Mouse (Mus musculus): ENCODE measurements around the gene Rbm45. TPM values are rescaled to one million over a fixed set of nuclear protein-coding genes. Genes with fewer than 3 reads are reported as not detected.

Rbm45 gene
- polyA plus RNA-seq, 1 experiment from 2014 or later = 24.8 TPM

DNA sequence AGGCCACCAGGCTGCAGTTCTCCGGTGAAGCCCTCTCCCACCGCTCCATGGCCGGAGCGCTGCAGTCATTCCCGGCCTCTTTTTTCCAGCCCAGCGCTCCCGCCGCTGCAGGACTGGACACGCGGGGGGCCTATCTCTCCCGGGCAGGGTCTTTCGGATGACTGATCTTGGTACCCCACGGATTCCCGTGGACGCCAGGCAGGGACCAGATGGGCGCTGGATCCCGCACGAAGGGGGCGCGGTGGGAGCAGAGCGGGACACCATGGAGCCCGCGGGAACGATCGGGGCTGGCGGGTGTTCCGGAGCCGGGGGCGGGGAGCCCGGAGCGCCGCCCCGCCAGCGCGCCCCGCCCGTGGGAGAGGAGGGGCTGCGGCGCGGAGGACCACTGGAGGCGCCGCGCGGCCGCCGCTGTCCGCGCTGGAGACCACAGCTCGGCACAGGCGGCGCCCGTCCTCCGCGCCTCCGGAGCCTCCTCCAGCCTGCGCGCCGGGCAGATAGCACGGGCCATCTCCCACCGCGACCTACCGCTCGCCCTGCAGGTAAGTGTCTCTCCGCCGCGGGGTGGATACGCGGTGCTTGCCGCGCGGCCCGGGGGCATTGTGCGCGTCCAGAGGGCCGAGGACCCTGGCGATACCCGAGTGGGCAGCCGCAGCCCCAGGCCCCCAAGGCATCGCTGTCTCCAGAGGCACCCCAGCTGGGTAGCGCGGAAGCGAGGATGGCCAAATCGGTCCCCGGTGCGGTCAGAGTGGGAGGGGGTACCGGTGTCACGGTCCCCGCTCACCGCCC lies 36.6 kb downstream of the Rbm45 start, which contains the start of gene Osbpl6:
Gene Osbpl6, plus strand, starts transcription at position 358 of the 786 bp plus-strand sequence.
- peak; percentile 94 for ATAC-seq
- H3K4me3 ChIP-seq = peak within 1 kb of the TSS; percentile 92
- peaks cover 13% of the 10 kb centered on the region; the same call in 1 of the 2 replicates for H3K4me1 ChIP-seq
- peak within 1 kb of the TSS; percentile 83 for H3K9ac ChIP-seq
- WGBS = under 1% methylated on average over 76 of the region's 89 CpGs
- H3K27me3 ChIP-seq = peaks cover 17% of the 10 kb centered on the region
- no peaks in the 10 kb centered on the region for H3K9me3 ChIP-seq (replicated peaks)
- peak within 1 kb of the TSS; percentile 89 for H3K4me2 ChIP-seq
- peak within 1 kb of the TSS; percentile 69 for H3K27ac ChIP-seq
- H3K36me3 ChIP-seq (ENCODE audit: poor library complexity, severe bottlenecking) = no peaks in the 10 kb centered on the region

DNA sequence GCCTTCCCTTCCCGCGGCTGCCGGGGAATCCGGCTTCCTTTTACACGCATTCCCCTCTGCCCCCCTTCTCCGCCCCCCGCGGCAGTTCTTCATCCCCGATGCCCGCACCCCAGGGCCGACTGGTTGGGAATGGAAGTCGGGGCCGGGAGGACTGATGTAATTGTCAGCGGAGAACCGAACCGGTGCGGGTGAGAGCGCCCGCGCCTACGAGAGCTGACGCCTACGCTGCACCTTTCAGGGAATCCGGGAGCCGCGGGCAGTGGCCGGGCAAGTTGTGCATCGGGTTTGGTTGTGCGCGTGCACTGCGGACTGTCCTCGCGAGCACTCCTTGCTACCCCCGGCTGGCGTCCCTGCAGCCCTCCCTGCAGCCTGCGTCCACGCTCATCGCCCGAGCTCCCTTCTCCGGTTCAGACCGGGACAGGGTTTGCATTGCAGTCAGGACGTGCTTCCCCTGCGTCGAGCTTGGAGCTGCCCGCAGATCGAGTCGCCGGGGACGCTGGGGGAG lies 37.2 kb downstream of the Rbm45 start:
- peak overlapping the region; percentile 69 for H3K27ac ChIP-seq
- under 1% methylated on average over 47 of the region's 49 CpGs for whole genome bisulfite sequencing

DNA sequence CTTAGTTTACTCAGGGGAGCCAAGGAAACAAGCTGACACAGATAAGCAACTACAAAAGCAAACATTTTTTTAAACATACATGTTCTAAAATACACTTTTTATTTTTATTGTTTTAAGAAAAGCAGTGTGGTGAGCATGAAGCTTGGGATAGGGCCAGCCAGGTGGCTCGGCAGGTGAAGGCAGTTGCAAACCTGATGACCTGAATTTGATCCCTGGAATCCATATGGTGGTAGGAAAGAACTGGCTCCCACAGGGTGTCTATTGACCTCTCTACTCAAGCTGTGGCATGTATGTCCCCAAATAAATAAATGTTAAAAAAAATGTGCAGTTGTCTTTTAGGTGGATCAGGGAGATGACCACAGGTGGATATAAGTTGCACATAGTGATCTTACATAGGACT lies 39.7 kb downstream of the Rbm45 start:
- 94% methylated on average over 1 of the region's 1 CpGs for WGBS
- H3K9ac ChIP-seq = no peak overlapping the region
- ATAC-seq = no peak
- no peak overlapping the region for H3K27ac ChIP-seq
- H3K36me3 ChIP-seq (ENCODE audit: poor library complexity, severe bottlenecking) = no peaks in the 10 kb centered on the region
- no peak overlapping the region for H3K4me2 ChIP-seq
- H3K4me1 ChIP-seq = peaks cover 13% of the 10 kb centered on the region; the same call in 1 of the 2 replicates
- peaks cover 4% of the 10 kb centered on the region for H3K27me3 ChIP-seq
- no peak overlapping the region for H3K4me3 ChIP-seq
- no peaks in the 10 kb centered on the region for H3K9me3 ChIP-seq (replicated peaks)

More for the DNA sequence above, 37.2 kb downstream of the Rbm45 start:
- H3K9me3 ChIP-seq (replicated peaks) = no peaks in the 10 kb centered on the region
- peaks cover 17% of the 10 kb centered on the region for H3K27me3 ChIP-seq
- H3K4me2 ChIP-seq = peak overlapping the region; percentile 89
- peak; percentile 69 for ATAC-seq
- H3K4me3 ChIP-seq = peak overlapping the region; percentile 92
- peaks cover 13% of the 10 kb centered on the region; the same call in 1 of the 2 replicates for H3K4me1 ChIP-seq
- H3K9ac ChIP-seq = peak overlapping the region; percentile 83
- H3K36me3 ChIP-seq (ENCODE audit: poor library complexity, severe bottlenecking) = no peaks in the 10 kb centered on the region

DNA sequence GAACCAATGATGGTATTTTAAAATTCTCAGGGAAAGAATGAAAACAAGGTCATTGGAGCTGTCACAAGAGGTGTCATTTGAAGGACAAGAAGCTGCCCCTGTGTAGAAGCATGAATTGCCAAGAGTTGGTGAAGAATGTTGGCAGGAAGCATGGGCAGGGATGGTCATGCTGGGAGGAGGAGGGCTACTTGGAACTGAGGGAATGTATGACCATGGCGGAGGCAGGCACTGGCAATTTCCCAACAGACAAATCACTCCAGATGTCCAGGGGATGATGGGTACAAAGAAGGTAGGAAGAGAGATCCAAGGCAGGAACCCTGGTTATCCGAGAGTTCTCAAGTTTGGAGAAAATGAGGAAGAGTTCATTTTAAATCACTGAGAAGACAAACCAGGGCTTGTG lies 40.2 kb downstream of the Rbm45 start:
- ATAC-seq = no peak
- Histone ChIP-seq H3K27me3 (no peaks in the 10 kb centered on the region; the same call in 1 of the 2 replicates), H3K9ac (no peak overlapping the region), H3K27ac (no peak overlapping the region), H3K4me3 (no peak overlapping the region), H3K4me1 (peaks cover 13% of the 10 kb centered on the region; the same call in 1 of the 2 replicates), H3K9me3 (replicated peaks) (no peaks in the 10 kb centered on the region), H3K36me3 (ENCODE audit: poor library complexity, severe bottlenecking) (no peaks in the 10 kb centered on the region), H3K4me2 (no peak overlapping the region)
- 95% methylated on average over 2 of the region's 2 CpGs for WGBS

DNA sequence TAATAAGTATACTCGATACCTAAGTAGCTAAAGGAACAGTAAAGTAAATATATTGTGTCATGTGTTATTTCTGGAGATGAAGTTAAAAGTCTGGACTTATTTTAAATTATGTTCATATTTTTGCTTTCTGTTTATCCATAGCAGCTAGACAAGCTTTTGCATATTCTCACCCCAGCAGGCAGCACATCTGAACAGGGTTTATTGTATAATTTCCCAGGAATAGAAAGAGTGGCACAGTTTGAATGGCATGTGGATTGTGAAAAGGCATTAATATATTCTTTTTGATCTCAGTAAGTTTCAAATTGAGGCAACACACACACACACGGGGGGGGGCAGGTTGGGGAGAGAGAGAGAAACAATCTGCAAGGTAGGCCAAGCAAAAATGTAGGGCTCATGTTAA lies 43.1 kb downstream of the Rbm45 start:
- 72% methylated on average over 2 of the region's 2 CpGs for WGBS
- no peaks in the 10 kb centered on the region for H3K4me1 ChIP-seq
- H3K9ac ChIP-seq = no peak overlapping the region
- H3K36me3 ChIP-seq (ENCODE audit: poor library complexity, severe bottlenecking) = no peaks in the 10 kb centered on the region
- H3K9me3 ChIP-seq (replicated peaks) = no peaks in the 10 kb centered on the region
- no peak overlapping the region for H3K27ac ChIP-seq
- no peak for ATAC-seq
- H3K4me3 ChIP-seq = no peak overlapping the region
- no peak overlapping the region for H3K4me2 ChIP-seq
- no peaks in the 10 kb centered on the region for H3K27me3 ChIP-seq

DNA sequence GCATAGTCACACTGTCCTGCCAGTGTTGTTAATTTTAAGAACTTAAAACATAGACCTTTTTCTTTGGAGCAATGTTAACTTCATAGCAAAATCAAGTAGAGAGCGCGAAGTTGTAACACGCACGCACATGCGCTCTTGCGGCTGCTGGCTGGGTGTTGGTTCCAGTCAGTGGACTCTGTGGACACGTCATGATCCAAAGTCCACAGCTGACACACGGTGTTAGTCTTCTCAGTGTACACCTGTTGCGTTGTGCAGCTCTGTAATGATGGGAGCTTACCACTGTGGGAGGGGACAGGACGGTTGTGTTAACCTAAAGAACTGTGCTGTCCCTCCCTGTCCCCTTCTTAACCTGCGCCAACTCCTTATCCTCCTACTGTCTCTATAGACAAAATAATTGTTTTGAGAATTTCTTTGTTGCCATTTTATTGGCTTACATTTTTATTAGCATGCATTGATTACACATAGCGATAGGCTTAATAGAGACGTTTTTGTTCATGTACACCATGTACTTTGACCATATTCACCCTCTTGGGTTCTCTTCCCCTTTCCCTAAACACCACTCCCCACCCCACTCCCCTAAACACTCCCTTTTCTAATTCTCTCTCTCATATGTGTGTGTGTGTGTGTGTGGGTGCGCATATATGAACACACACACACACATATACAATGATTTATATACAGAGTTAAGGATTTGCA lies 47.8 kb downstream of the Rbm45 start:
- Histone ChIP-seq H3K9ac (no peak overlapping the region), H3K9me3 (replicated peaks) (no peaks in the 10 kb centered on the region), H3K4me3 (no peak overlapping the region), H3K4me2 (no peak overlapping the region), H3K27ac (no peak overlapping the region), H3K36me3 (ENCODE audit: poor library complexity, severe bottlenecking) (no peaks in the 10 kb centered on the region), H3K27me3 (no peaks in the 10 kb centered on the region), H3K4me1 (no peaks in the 10 kb centered on the region)
- 97% methylated on average over 14 of the region's 14 CpGs for WGBS
- ATAC-seq = no peak

DNA sequence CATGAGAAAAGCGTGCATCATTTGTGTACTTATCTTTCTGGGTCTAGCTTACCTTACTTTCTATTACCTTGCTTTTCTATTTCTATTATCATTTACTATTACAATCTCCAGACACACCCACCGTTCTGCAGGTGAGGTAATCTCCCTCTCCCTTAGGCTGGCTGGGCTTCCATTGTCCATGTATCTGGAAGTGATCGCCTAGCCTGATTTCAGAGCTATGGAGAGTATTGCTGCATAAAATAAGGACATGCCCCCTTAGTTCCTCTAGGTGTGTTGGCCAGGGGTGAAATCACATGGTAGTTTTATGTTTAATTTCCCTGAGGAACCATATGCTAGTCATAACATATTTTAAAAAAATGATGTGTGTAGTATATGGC lies 48.3 kb downstream of the Rbm45 start:
- no peaks in the 10 kb centered on the region for H3K27me3 ChIP-seq
- H3K4me1 ChIP-seq = no peaks in the 10 kb centered on the region
- no peak overlapping the region for H3K4me2 ChIP-seq
- H3K9ac ChIP-seq = no peak overlapping the region
- ATAC-seq = no peak
- no peak overlapping the region for H3K27ac ChIP-seq
- no peaks in the 10 kb centered on the region for H3K9me3 ChIP-seq (replicated peaks)
- 90% methylated on average over 3 of the region's 3 CpGs for WGBS
- H3K4me3 ChIP-seq = no peak overlapping the region
- H3K36me3 ChIP-seq (ENCODE audit: poor library complexity, severe bottlenecking) = no peaks in the 10 kb centered on the region

DNA sequence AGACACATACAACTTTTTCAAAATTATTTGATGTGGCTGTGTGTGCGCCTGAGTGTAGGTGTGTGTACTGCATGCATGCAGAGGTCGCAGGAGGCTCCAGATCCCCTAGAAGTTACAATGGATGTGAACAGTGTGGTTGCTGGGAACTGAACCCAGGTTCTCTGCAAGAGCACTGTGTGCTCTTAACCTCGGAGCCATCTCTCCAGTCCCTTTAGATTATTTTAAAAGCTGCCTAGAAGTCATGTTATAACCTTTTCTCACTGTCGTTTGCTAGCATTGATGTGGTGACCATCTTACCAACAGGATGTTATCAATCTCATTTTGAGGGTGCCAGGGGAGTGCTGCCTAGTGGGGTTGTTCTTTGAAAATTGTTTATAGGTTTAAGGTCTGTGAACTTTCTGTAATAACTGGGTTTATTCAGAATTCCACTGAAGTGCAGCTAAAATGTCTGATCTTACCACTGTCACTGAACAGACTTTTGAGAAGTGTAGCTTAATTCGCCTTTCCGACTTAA lies 51.7 kb downstream of the Rbm45 start:
- ATAC-seq = no peak
- H3K9ac ChIP-seq = no peak overlapping the region
- H3K36me3 ChIP-seq (ENCODE audit: poor library complexity, severe bottlenecking) = no peaks in the 10 kb centered on the region
- H3K27ac ChIP-seq = no peak overlapping the region
- no peaks in the 10 kb centered on the region for H3K4me1 ChIP-seq
- 77% methylated on average over 6 of the region's 6 CpGs for WGBS
- no peak overlapping the region for H3K4me2 ChIP-seq
- no peaks in the 10 kb centered on the region for H3K27me3 ChIP-seq
- H3K4me3 ChIP-seq = no peak overlapping the region
- no peaks in the 10 kb centered on the region for H3K9me3 ChIP-seq (replicated peaks)

DNA sequence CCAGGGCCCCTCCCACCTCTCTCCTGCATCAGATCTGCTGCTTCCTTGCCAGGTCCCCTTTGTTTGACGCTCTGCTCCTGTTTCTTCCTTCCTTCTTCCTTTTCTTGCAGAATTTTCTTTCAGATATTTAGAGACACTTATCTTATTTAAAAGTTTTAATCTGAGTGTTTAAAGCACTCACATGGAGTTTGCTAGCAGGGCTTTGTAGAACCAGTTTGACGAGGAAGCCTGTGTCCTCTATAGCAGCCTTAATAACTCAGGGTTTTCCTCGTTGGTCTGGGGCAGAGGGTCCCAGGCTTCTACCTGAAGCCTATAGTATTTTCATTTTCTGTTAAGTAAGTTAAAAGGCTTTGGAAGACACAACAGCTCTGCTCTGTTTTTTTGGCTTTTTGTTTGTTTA lies 57.0 kb downstream of the Rbm45 start:
- ATAC-seq = no peak
- 66% methylated on average over 3 of the region's 3 CpGs for WGBS
- no peak overlapping the region for H3K4me3 ChIP-seq
- H3K27ac ChIP-seq = no peak overlapping the region
- H3K36me3 ChIP-seq (ENCODE audit: poor library complexity, severe bottlenecking) = no peaks in the 10 kb centered on the region
- no peaks in the 10 kb centered on the region for H3K9me3 ChIP-seq (replicated peaks)
- H3K4me2 ChIP-seq = no peak overlapping the region
- H3K9ac ChIP-seq = no peak overlapping the region
- H3K27me3 ChIP-seq = no peaks in the 10 kb centered on the region
- peaks cover 5% of the 10 kb centered on the region; the same call in 1 of the 2 replicates for H3K4me1 ChIP-seq

DNA sequence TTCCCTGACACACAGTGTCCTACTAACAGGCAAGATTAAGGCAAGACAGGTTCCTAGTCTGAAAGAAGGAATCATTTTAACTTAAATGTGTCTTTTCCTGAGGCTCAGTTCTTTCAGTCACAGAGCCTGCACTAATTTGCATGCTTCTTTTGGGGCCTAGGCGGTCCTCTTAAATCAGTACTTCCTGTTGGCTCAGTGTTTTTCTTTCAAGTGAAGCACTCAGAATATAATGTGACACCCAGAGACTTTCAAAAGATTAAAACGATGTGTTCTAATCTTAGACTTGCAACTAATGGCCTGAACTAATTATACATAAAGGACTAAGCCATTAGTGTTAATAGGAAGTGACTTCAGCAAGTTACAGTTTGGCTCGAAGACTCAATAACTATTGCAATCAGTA lies 59.5 kb downstream of the Rbm45 start:
- Histone ChIP-seq H3K36me3 (ENCODE audit: poor library complexity, severe bottlenecking) (no peaks in the 10 kb centered on the region), H3K4me2 (no peak overlapping the region), H3K4me3 (no peak overlapping the region), H3K27ac (no peak overlapping the region), H3K4me1 (peaks cover 5% of the 10 kb centered on the region; the same call in 1 of the 2 replicates), H3K9me3 (replicated peaks) (no peaks in the 10 kb centered on the region), H3K9ac (no peak overlapping the region), H3K27me3 (no peaks in the 10 kb centered on the region)
- 37% methylated on average over 3 of the region's 3 CpGs for WGBS
- no peak for ATAC-seq

DNA sequence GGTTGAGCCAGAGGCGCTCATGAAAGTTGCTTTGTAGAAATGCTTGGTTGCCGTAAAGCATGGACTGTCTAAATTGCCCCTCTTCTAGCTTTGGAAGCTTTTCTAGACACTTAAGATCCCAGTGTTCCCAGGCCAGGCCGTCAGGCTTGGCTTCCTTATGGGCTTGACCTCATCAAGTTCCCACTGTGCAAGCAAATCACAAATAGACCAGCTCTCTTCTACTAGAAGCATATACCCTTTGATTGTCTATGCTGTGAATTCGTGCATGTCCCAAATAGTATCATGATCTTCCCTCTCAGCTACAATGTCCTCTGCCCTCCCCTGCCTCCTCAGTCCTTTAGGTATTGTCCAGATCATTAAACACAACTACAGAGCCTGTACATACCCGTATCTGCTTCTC lies 60.1 kb downstream of the Rbm45 start:
- H3K36me3 ChIP-seq (ENCODE audit: poor library complexity, severe bottlenecking) = no peaks in the 10 kb centered on the region
- ATAC-seq = no peak
- no peak overlapping the region for H3K9ac ChIP-seq
- H3K9me3 ChIP-seq (replicated peaks) = no peaks in the 10 kb centered on the region
- peaks cover 5% of the 10 kb centered on the region; the same call in 1 of the 2 replicates for H3K4me1 ChIP-seq
- WGBS = 80% methylated on average over 5 of the region's 5 CpGs
- H3K27me3 ChIP-seq = no peaks in the 10 kb centered on the region
- no peak overlapping the region for H3K27ac ChIP-seq
- no peak overlapping the region for H3K4me3 ChIP-seq
- H3K4me2 ChIP-seq = no peak overlapping the region

DNA sequence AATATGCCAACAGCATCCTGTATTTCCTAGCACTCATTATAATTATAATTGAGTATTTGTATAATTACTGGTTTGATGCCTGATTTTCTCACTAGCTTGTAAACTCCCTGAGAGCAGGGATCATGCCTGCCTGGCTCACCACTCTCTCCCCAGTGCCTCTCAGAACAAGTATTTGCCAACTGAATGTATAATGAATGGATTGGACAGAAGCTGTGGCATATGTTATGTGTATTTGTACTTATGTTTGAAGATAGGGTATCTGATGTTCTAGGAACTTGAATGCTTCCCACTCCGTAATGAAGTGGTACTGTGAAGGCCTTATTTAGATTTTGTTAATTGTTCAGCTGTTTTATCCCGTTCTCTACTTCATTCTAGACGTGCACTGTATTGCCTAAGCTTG lies 60.8 kb downstream of the Rbm45 start:
- Histone ChIP-seq H3K9me3 (replicated peaks) (no peaks in the 10 kb centered on the region), H3K27ac (no peak overlapping the region), H3K27me3 (no peaks in the 10 kb centered on the region), H3K4me3 (no peak overlapping the region), H3K9ac (no peak overlapping the region), H3K4me1 (peaks cover 5% of the 10 kb centered on the region; the same call in 1 of the 2 replicates), H3K4me2 (no peak overlapping the region), H3K36me3 (ENCODE audit: poor library complexity, severe bottlenecking) (no peaks in the 10 kb centered on the region)
- 82% methylated on average over 3 of the region's 3 CpGs for WGBS
- peak; percentile 93; the same call in 1 of the 2 replicates for ATAC-seq
